Mouse (Mus musculus): ENCODE measurements around the gene Tmco5.

- no peak for TF ChIP-seq MAFK (IDR thresholded peaks at IDR 0.05; ENCODE audit: insufficient read depth, low read depth, low read length)
- TF ChIP-seq HCFC1 (IDR thresholded peaks at IDR 0.05; ENCODE audit: borderline replicate concordance, insufficient read depth, low read length) = no peak
- TF ChIP-seq CHD2 (IDR thresholded peaks at IDR 0.05; ENCODE audit: low read depth, low read length) = no peak
- no peak for TF ChIP-seq ZC3H11A (IDR thresholded peaks at IDR 0.05; ENCODE audit: borderline replicate concordance, low read depth, low read length)
Observed at GRCm38 (mm10) chr2:116934776-116935175, 56.3 kb downstream of the Tmco5 start.

Data from ES-E14 (cell line).